Mouse (Mus musculus) adrenal gland, postnatal 10 days (tissue): ENCODE results near the gene Abhd13. TPM values are rescaled to one million over a fixed set of nuclear protein-coding genes. Genes with fewer than 3 reads are reported as not detected.

Experiments used
- DNase-seq: peaks from one replicate; pipeline ENCODE4 v3.0.0; 2021; ENCODE audit warnings: mixed read lengths
- long read RNA-seq, 2 experiments: library from polyadenylated mRNA; stranded (forward); transcript quantifications; one replicate each; pipeline ENCODE4 v2.0.0; 2021
- total RNA-seq, 2 experiments: library from RNA; stranded (reverse); gene quantifications; 2 replicates each; pipeline ENCODE4 v1.2.3; 2021

The Abhd13 gene
- 10 to 100 TPM; 17.9 to 18.1 TPM for total RNA-seq
- long read RNA-seq, experiment 1, full-length matches to known transcripts = 11 of 15 reads
- long read RNA-seq, experiment 1, partial matches to known transcripts = 0 of 15 reads
- long read RNA-seq, experiment 1, other reads (novel, unspliced or antisense) = 4 of 15 reads
- long read RNA-seq, experiment 2, full-length matches to known transcripts = 16 of 16 reads
- long read RNA-seq, experiment 2, partial matches to known transcripts = 0 of 16 reads
- long read RNA-seq, experiment 2, other reads (novel, unspliced or antisense) = 0 of 16 reads

- DNase-seq = peak; percentile 99
Observed at GRCm38 (mm10) chr8:9977573-9978314, at the start of gene Abhd13, which contains the start of gene Lig4. Abhd13 (plus strand) TSS chr8:9977707. Lig4 (minus strand) TSS chr8:9977686.

GRCm38 (mm10) chr8:9929746-9930445 lies 47.6 kb upstream of the Abhd13 start:
- DNase-seq = no peak

GRCm38 (mm10) chr8:9932711-9933110 lies 44.8 kb upstream of the Abhd13 start:
- no peak for DNase-seq

- DNase-seq = peak; percentile 51
Observed at GRCm38 (mm10) chr8:9934891-9935565, 42.5 kb upstream of the Abhd13 start.

- DNase-seq = no peak
Observed at GRCm38 (mm10) chr8:9935574-9935973, 41.9 kb upstream of the Abhd13 start.

- DNase-seq = no peak
Observed at GRCm38 (mm10) chr8:9949134-9949890, 28.2 kb upstream of the Abhd13 start.

GRCm38 (mm10) chr8:9958338-9958737 lies 19.2 kb upstream of the Abhd13 start:
- DNase-seq = no peak

- peak; percentile 7 for DNase-seq
Observed at GRCm38 (mm10) chr8:9959919-9960318, 17.6 kb upstream of the Abhd13 start.

- no peak for DNase-seq
Observed at GRCm38 (mm10) chr8:9971866-9972265, 5.6 kb upstream of the Abhd13 start.

GRCm38 (mm10) chr8:9975276-9975675 lies 2.2 kb upstream of the Abhd13 start:
- no peak for DNase-seq

GRCm38 (mm10) chr8:9975898-9976611 lies 1.5 kb upstream of the Abhd13 start:
- peak; percentile 99 for DNase-seq

- DNase-seq = peak; percentile 13
Observed at GRCm38 (mm10) chr8:9977016-9977415, 491 bp upstream of the Abhd13 start.

GRCm38 (mm10) chr8:9978475-9979230 lies 1.1 kb downstream of the Abhd13 start:
- peak; percentile 10 for DNase-seq

- DNase-seq = no peak
Observed at GRCm38 (mm10) chr8:9979746-9980145, 2.2 kb downstream of the Abhd13 start.

GRCm38 (mm10) chr8:9980188-9980587 lies 2.7 kb downstream of the Abhd13 start:
- DNase-seq = no peak

- DNase-seq = no peak
Observed at GRCm38 (mm10) chr8:10004115-10004514, 26.6 kb downstream of the Abhd13 start.

GRCm38 (mm10) chr8:10006156-10006985 lies 28.9 kb downstream of the Abhd13 start, which contains the start of gene Tnfsf13b:
Tnfsf13b (plus strand) TSS chr8:10006467.
- peak; percentile 16 for DNase-seq

- peak; percentile 55 for DNase-seq
Observed at GRCm38 (mm10) chr8:10006986-10007659, 29.6 kb downstream of the Abhd13 start.

- no peak for DNase-seq
Observed at GRCm38 (mm10) chr8:10007660-10008028, 30.1 kb downstream of the Abhd13 start.
